Mouse (Mus musculus): ENCODE data around the gene Camkv.

The Camkv gene

GRCm38 (mm10) chr9:107963700-107964099, 28.2 kb downstream of the Camkv start:
- peak; percentile 93 for DNase-seq (ENCODE audit: low read depth)

- DNase-seq (ENCODE audit: low read depth), result no peak
These were observed 29.2 kb downstream of the Camkv start for GRCm38 (mm10) chr9:107964681-107965080.

- DNase-seq (ENCODE audit: low read depth), result no peak
These were observed 31.2 kb downstream of the Camkv start for GRCm38 (mm10) chr9:107966676-107967075.

- DNase-seq (ENCODE audit: low read depth), result no peak
These were observed 32.0 kb downstream of the Camkv start for GRCm38 (mm10) chr9:107967437-107967836.

GRCm38 (mm10) chr9:107968531-107968930, 33.1 kb downstream of the Camkv start:
- no peak for DNase-seq (ENCODE audit: low read depth)

GRCm38 (mm10) chr9:107970311-107970710, 34.8 kb downstream of the Camkv start:
- no peak for DNase-seq (ENCODE audit: low read depth)

GRCm38 (mm10) chr9:107971690-107972541, 36.4 kb downstream of the Camkv start:
- DNase-seq (ENCODE audit: low read depth), result no peak

- DNase-seq (ENCODE audit: low read depth), result peak; percentile 16
These were observed 39.2 kb downstream of the Camkv start for GRCm38 (mm10) chr9:107974491-107975171.

GRCm38 (mm10) chr9:107975399-107976386, 40.2 kb downstream of the Camkv start, which contains the start of gene Uba7:
Gene Uba7 (plus strand): TSS chr9:107975505.
- DNase-seq (ENCODE audit: low read depth), result peak; percentile 72

- DNase-seq (ENCODE audit: low read depth), result no peak
These were observed 43.3 kb downstream of the Camkv start for GRCm38 (mm10) chr9:107978815-107979214.

GRCm38 (mm10) chr9:107981684-107982605, 46.5 kb downstream of the Camkv start:
- DNase-seq (ENCODE audit: low read depth), result peak; percentile 56

GRCm38 (mm10) chr9:107982681-107983346, 47.3 kb downstream of the Camkv start, which contains the start of gene Gm20661:
Gene Gm20661 (plus strand): TSS chr9:107983058.
- peak; percentile 32 for DNase-seq (ENCODE audit: low read depth)

- DNase-seq (ENCODE audit: low read depth), result peak; percentile 59
These were observed 48.0 kb downstream of the Camkv start for GRCm38 (mm10) chr9:107983421-107983890.

- DNase-seq (ENCODE audit: low read depth), result no peak
These were observed 48.7 kb downstream of the Camkv start for GRCm38 (mm10) chr9:107984052-107984753.

GRCm38 (mm10) chr9:107984754-107985055, 49.2 kb downstream of the Camkv start:
- no peak for DNase-seq (ENCODE audit: low read depth)

- DNase-seq (ENCODE audit: low read depth), result peak; percentile 92
These were observed 50.0 kb downstream of the Camkv start, which contains the start of gene Inka1 for GRCm38 (mm10) chr9:107985131-107986119. Gene Inka1 (minus strand): TSS chr9:107985879.

- DNase-seq (ENCODE audit: low read depth), result peak; percentile 89
These were observed 50.9 kb downstream of the Camkv start for GRCm38 (mm10) chr9:107986376-107986775.

- DNase-seq (ENCODE audit: low read depth), result peak; percentile 72
These were observed 52.5 kb downstream of the Camkv start for GRCm38 (mm10) chr9:107987950-107988349.
